Mouse (Mus musculus): ENCODE measurements around the gene Plcb1.

Gene Plcb1

GRCm38 (mm10) chr2:134914091-134914550, 128.3 kb downstream of the Plcb1 start:
- DNase-seq: no peak

- no peak for DNase-seq
These were observed 129.2 kb downstream of the Plcb1 start for GRCm38 (mm10) chr2:134915035-134915434.

- no peak for DNase-seq
These were observed 134.9 kb downstream of the Plcb1 start for GRCm38 (mm10) chr2:134920611-134921280.

- DNase-seq: no peak
These were observed 136.9 kb downstream of the Plcb1 start for GRCm38 (mm10) chr2:134922636-134923375.

- DNase-seq: no peak
These were observed 138.3 kb downstream of the Plcb1 start for GRCm38 (mm10) chr2:134924143-134924655.

- DNase-seq: no peak
These were observed 140.4 kb downstream of the Plcb1 start for GRCm38 (mm10) chr2:134926266-134926665.

GRCm38 (mm10) chr2:134927072-134927471, 141.2 kb downstream of the Plcb1 start:
- no peak for DNase-seq

GRCm38 (mm10) chr2:134929452-134929851, 143.6 kb downstream of the Plcb1 start:
- no peak for DNase-seq

GRCm38 (mm10) chr2:134930961-134931360, 145.1 kb downstream of the Plcb1 start:
- DNase-seq: no peak

- no peak for DNase-seq
These were observed 146.0 kb downstream of the Plcb1 start for GRCm38 (mm10) chr2:134931756-134932421.

GRCm38 (mm10) chr2:134935469-134935868, 149.6 kb downstream of the Plcb1 start:
- no peak for DNase-seq

- no peak for DNase-seq
These were observed 150.2 kb downstream of the Plcb1 start for GRCm38 (mm10) chr2:134935970-134936649.

GRCm38 (mm10) chr2:134937666-134938065, 151.8 kb downstream of the Plcb1 start:
- DNase-seq: no peak

GRCm38 (mm10) chr2:134942039-134942438, 156.2 kb downstream of the Plcb1 start:
- DNase-seq: no peak

- DNase-seq: no peak
These were observed 157.1 kb downstream of the Plcb1 start for GRCm38 (mm10) chr2:134942919-134943318.

- DNase-seq: no peak
These were observed 160.5 kb downstream of the Plcb1 start for GRCm38 (mm10) chr2:134946331-134946730.

- no peak for DNase-seq
These were observed 161.0 kb downstream of the Plcb1 start for GRCm38 (mm10) chr2:134946911-134947310.

- no peak for DNase-seq
These were observed 166.2 kb downstream of the Plcb1 start for GRCm38 (mm10) chr2:134952088-134952487.

- no peak for DNase-seq
These were observed 170.6 kb downstream of the Plcb1 start for GRCm38 (mm10) chr2:134956436-134956835.

- no peak for DNase-seq
These were observed 180.3 kb downstream of the Plcb1 start for GRCm38 (mm10) chr2:134966131-134966530.

GRCm38 (mm10) chr2:134968380-134968779, 182.5 kb downstream of the Plcb1 start:
- DNase-seq: no peak

GRCm38 (mm10) chr2:134972376-134972775, 186.5 kb downstream of the Plcb1 start:
- DNase-seq: no peak

- DNase-seq: no peak
These were observed 188.8 kb downstream of the Plcb1 start for GRCm38 (mm10) chr2:134974711-134975110.

Measured in right cerebral cortex, postnatal 25 days (tissue).